In genomic region chr2:150904272-150904935, GRCm38 (mm10) we compare ENCODE assay signal across 8 mouse cellular contexts. TPM values are rescaled to one million over a fixed set of nuclear protein-coding genes. Genes with fewer than 3 reads are reported as not detected.
DNase-seq lines count a peak whose midpoint lies in the region; ATAC-seq lines count a peak whose summit lies in the region.

Gene Abhd12 (minus strand): TSS chr2:150904741.

- WGBS in heart, embryonic 13.5 days, result under 1% methylated on average over 72 of the region's 72 CpGs
- WGBS in liver, embryonic 12.5 days (ENCODE audit: insufficient replicate concordance), result under 1% methylated on average over 72 of the region's 72 CpGs
- 0% methylated on average over 72 of the region's 72 CpGs for WGBS in stomach, embryonic 15.5 days

- H3K4me3 ChIP-seq in heart, embryonic 13.5 days, result peak within 1 kb of the TSS; percentile 95
- peak within 1 kb of the TSS; percentile 87 for H3K4me3 ChIP-seq in liver, embryonic 12.5 days
- peak within 1 kb of the TSS; percentile 94 for H3K4me3 ChIP-seq in stomach, embryonic 15.5 days (replicated peaks)

- H3K4me1 ChIP-seq in heart, embryonic 13.5 days, result peaks cover 25% of the 10 kb centered on the region
- peaks cover 33% of the 10 kb centered on the region for H3K4me1 ChIP-seq in liver, embryonic 12.5 days
- 0 out of 2 replicates have a peak, but pooled peaks cover 6% of the 10 kb centered on the region for H3K4me1 ChIP-seq in stomach, embryonic 15.5 days

- H3K4me2 ChIP-seq in heart, embryonic 13.5 days, result peak within 1 kb of the TSS; percentile 96
- peak within 1 kb of the TSS; percentile 98 for H3K4me2 ChIP-seq in liver, embryonic 12.5 days
- peak within 1 kb of the TSS; percentile 94 for H3K4me2 ChIP-seq in stomach, embryonic 15.5 days

- H3K36me3 ChIP-seq in heart, embryonic 13.5 days, result no peaks in the 10 kb centered on the region; the same call in 1 of the 2 replicates
- H3K36me3 ChIP-seq in liver, embryonic 12.5 days, result 0 out of 2 replicates have a peak, but pooled peaks cover 4% of the 10 kb centered on the region
- no peaks in the 10 kb centered on the region for H3K36me3 ChIP-seq in stomach, embryonic 15.5 days

- peak within 1 kb of the TSS; percentile 92 for H3K27ac ChIP-seq in heart, embryonic 13.5 days (replicated peaks)
- H3K27ac ChIP-seq in liver, embryonic 12.5 days, result peak within 1 kb of the TSS; percentile 88
- peak within 1 kb of the TSS; percentile 91 for H3K27ac ChIP-seq in stomach, embryonic 15.5 days

- H3K9me3 ChIP-seq in heart, embryonic 13.5 days, result no peaks in the 10 kb centered on the region
- no peaks in the 10 kb centered on the region for H3K9me3 ChIP-seq in liver, embryonic 12.5 days (replicated peaks)
- H3K9me3 ChIP-seq in stomach, embryonic 15.5 days, result no peaks in the 10 kb centered on the region

- peak within 1 kb of the TSS; percentile 92 for H3K9ac ChIP-seq in heart, embryonic 13.5 days
- peak within 1 kb of the TSS; percentile 85 for H3K9ac ChIP-seq in liver, embryonic 12.5 days
- H3K9ac ChIP-seq in stomach, embryonic 15.5 days, result peak within 1 kb of the TSS; percentile 82

- no peaks in the 10 kb centered on the region for H3K27me3 ChIP-seq in heart, embryonic 13.5 days (replicated peaks)
- H3K27me3 ChIP-seq in liver, embryonic 12.5 days (replicated peaks), result peaks cover 5% of the 10 kb centered on the region; the same call in 1 of the 2 replicates
- no peaks in the 10 kb centered on the region for H3K27me3 ChIP-seq in stomach, embryonic 15.5 days (replicated peaks)

- DNase-seq in CD4-positive helper T cell, adult 2 months (ENCODE audit: low read depth, low spot score), result peak; percentile 95
- peak; percentile 91 for DNase-seq in brain, embryonic 18.5 days (ENCODE audit: low read depth, low spot score)
- peak; percentile 99 for DNase-seq in kidney, postnatal 10 days
- peak; percentile 95 to 96 for DNase-seq in natural killer cell, adult 2 months (ENCODE audit: low spot score in 2 of 2)

- peak; percentile 96 for ATAC-seq in erythroid progenitor cell, adult 5-6 weeks (replicated peaks; ENCODE audit: low FRiP score, poor library complexity, severe bottlenecking)
- ATAC-seq in heart, embryonic 13.5 days (ENCODE audit: extremely low read depth, insufficient number of reproducible peaks, low FRiP score, low TSS enrichment), result peak; percentile 99
- ATAC-seq in liver, embryonic 12.5 days, result peak; percentile 96
- peak; percentile 98 for ATAC-seq in stomach, embryonic 15.5 days (ENCODE audit: insufficient read depth, low FRiP score, low read depth)

RNA-seq across cellular contexts. Expression of gene Abhd12, which starts in this region (rescaled TPM):
- 7.2 and 29.8 TPM in 2 replicates for total RNA-seq in erythroid progenitor cell, adult 5-6 weeks (2015; ENCODE audit: low replicate concordance)
- total RNA-seq in erythroid progenitor cell, adult 5-6 weeks (2017; ENCODE audit: low replicate concordance), result 18.1 and 19.9 TPM in 2 replicates
- polyA plus RNA-seq in heart, embryonic 13.5 days (2015; fragmentation: Nextera tagmentation; extraction: Ambion mirVana), result 42.3 and 45.0 TPM in 2 replicates
- 24.9 and 25.3 TPM in 2 replicates for polyA plus RNA-seq in liver, embryonic 12.5 days (2016; fragmentation: Nextera tagmentation; extraction: Ambion mirVana)
- 58.3 and 58.7 TPM in 2 replicates for polyA plus RNA-seq in stomach, embryonic 15.5 days (2015; fragmentation: Nextera tagmentation; extraction: Ambion mirVana)

Comparison
In these comparisons a context has a peak if more than half of its experiments do, and no peak if none do; other contexts are left out.
1. Peak in every context shown above with its lines: DNase-seq, ATAC-seq, H3K4me3 ChIP-seq and H3K27ac ChIP-seq.